Mouse (Mus musculus): ENCODE measurements around the gene Mmp19. TPM values are rescaled to one million over a fixed set of nuclear protein-coding genes. Genes with fewer than 3 reads are reported as not detected.

Mmp19 gene
- polyA plus RNA-seq (2014; fragmentation: Nextera tagmentation; extraction: Ambion mirVana) = 1.1 and 1.8 TPM in 2 replicates

DNA sequence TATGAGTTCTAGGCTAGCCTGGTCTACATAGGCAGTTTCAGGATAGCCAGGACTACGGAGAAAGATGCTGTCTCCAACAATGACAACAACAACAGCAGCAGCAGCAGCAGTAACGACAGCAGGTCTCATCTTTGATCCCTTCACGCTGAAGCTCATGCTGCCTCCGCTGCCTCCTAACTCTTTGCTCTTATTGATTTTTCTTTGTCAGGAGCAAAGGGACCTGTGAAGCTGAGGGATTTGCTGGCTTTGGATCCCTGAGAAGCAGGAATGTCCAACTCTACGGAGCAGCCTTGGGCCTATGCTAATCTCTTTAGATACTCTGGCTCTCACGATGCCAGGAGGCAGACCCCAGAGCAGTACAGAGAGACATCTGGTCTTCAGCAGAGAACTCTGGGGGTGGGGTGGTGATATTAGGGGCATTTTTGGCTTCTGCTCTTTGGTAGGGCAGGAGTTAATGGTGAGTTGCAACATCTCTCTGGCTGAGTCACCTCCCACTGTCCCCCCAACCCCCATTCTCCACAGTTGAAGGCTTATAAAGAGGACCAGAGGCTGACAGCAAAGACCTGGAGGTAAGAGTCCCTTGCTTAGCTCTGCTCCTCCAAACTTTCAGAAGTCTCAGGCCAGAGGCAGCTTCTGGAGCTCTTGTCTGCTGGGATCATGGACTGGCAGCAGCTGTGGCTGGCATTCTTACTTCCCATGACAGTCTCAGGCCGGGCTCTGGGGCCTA is at the start of gene Mmp19:
Gene Mmp19 (plus strand): TSS at position 513 of the 727 bp plus-strand sequence.
- Histone ChIP-seq H3K27ac (replicated peaks in 1 of 2; ENCODE audit: control insufficient read depth in 1 of 2, insufficient read depth in 1 of 2, low read depth in 2 of 2, low read length in 2 of 2) (peak within 1 kb of the TSS in 1 of 2 experiments; percentile 3; a peak in 1 of 4 replicates), H3K27me3 (ENCODE audit: control insufficient read depth, insufficient read depth, low read length) (no peaks in the 10 kb centered on the region), H3K36me3 (ENCODE audit: control insufficient read depth, insufficient read depth, low read length) (no peaks in the 10 kb centered on the region), H3K9ac (ENCODE audit: low read length) (no peak within 1 kb of the TSS), H3K4me2 (ENCODE audit: low read length) (peak within 1 kb of the TSS; percentile 11; the same call in 1 of the 2 replicates), H3K4me1 (ENCODE audit: control insufficient read depth in 2 of 2, insufficient read depth in 2 of 2, low read length in 2 of 2) (peaks cover 2 to 4% of the 10 kb centered on the region in 2 experiments; a peak in 2 of 4 replicates), H3K4me3 (ENCODE audit: control insufficient read depth in 1 of 2, insufficient read depth in 1 of 2, low read depth in 1 of 2, low read length in 2 of 2) (no peak within 1 kb of the TSS), H3K9me3 (ENCODE audit: control insufficient read depth, low read length) (no peaks in the 10 kb centered on the region)
- WGBS = 60% methylated on average over 7 of the region's 7 CpGs
- ATAC-seq (ENCODE audit: insufficient number of reproducible peaks, insufficient read depth, low FRiP score, low read depth) = no peak

- no peak overlapping the region for H3K9ac ChIP-seq (ENCODE audit: low read length)
- no peak for ATAC-seq (ENCODE audit: insufficient number of reproducible peaks, insufficient read depth, low FRiP score, low read depth)
- WGBS = 22% methylated on average over 4 of the region's 4 CpGs
Measured at GRCm38 (mm10) chr10:128742616-128743015, 48.1 kb upstream of the Mmp19 start.

DNA sequence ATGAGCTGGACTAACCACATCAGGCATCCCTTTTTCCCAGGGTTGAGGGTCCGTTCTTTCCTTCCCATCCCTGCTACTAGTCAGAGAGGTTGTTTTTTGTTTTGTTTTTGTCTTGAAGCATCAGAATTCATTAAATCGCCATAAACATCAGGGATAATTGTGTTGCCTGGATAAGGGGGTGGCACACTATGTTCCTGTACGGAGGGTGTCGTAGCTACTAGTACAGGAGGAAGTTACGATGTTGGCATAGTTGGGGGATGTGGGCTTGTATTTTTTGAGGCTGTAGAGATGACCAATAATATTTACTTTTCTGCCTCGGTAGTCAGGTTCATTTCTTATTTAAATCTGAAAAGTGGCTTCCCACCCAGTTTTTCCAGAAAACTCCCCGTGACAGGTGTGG is 47.5 kb upstream of the Mmp19 start:
- H3K4me2 ChIP-seq (ENCODE audit: low read length) = peak overlapping the region; percentile 90
- no peak for ATAC-seq (ENCODE audit: insufficient number of reproducible peaks, insufficient read depth, low FRiP score, low read depth)
- H3K9ac ChIP-seq (ENCODE audit: low read length) = peak overlapping the region; percentile 73
- no peaks in the 10 kb centered on the region for H3K36me3 ChIP-seq (ENCODE audit: control insufficient read depth, insufficient read depth, low read length)
- peak overlapping the region; percentile 58 to 59 for H3K4me3 ChIP-seq (ENCODE audit: control insufficient read depth in 1 of 2, insufficient read depth in 1 of 2, low read depth in 1 of 2, low read length in 2 of 2)
- 5% methylated on average over 7 of the region's 7 CpGs for WGBS
- peaks cover 10 to 19% of the 10 kb centered on the region in 2 experiments for H3K4me1 ChIP-seq (ENCODE audit: control insufficient read depth in 2 of 2, insufficient read depth in 2 of 2, low read length in 2 of 2)
- H3K9me3 ChIP-seq (ENCODE audit: control insufficient read depth, low read length) = no peaks in the 10 kb centered on the region
- H3K27ac ChIP-seq (replicated peaks in 1 of 2; ENCODE audit: control insufficient read depth in 1 of 2, insufficient read depth in 1 of 2, low read depth in 2 of 2, low read length in 2 of 2) = no peak overlapping the region
- peaks cover 6% of the 10 kb centered on the region; the same call in 1 of the 2 replicates for H3K27me3 ChIP-seq (ENCODE audit: control insufficient read depth, insufficient read depth, low read length)

More at GRCm38 (mm10) chr10:128742616-128743015, 48.1 kb upstream of the Mmp19 start:
- Histone ChIP-seq H3K4me3 (ENCODE audit: control insufficient read depth in 1 of 2, insufficient read depth in 1 of 2, low read depth in 1 of 2, low read length in 2 of 2) (peak overlapping the region; percentile 58 to 59; a peak in 3 of 4 replicates), H3K4me2 (ENCODE audit: low read length) (peak overlapping the region; percentile 90), H3K27ac (replicated peaks in 1 of 2; ENCODE audit: control insufficient read depth in 1 of 2, insufficient read depth in 1 of 2, low read depth in 2 of 2, low read length in 2 of 2) (no peak overlapping the region), H3K9me3 (ENCODE audit: control insufficient read depth, low read length) (no peaks in the 10 kb centered on the region), H3K4me1 (ENCODE audit: control insufficient read depth in 2 of 2, insufficient read depth in 2 of 2, low read length in 2 of 2) (peaks cover 10 to 19% of the 10 kb centered on the region in 2 experiments), H3K27me3 (ENCODE audit: control insufficient read depth, insufficient read depth, low read length) (peaks cover 6% of the 10 kb centered on the region; the same call in 1 of the 2 replicates), H3K36me3 (ENCODE audit: control insufficient read depth, insufficient read depth, low read length) (no peaks in the 10 kb centered on the region)

DNA sequence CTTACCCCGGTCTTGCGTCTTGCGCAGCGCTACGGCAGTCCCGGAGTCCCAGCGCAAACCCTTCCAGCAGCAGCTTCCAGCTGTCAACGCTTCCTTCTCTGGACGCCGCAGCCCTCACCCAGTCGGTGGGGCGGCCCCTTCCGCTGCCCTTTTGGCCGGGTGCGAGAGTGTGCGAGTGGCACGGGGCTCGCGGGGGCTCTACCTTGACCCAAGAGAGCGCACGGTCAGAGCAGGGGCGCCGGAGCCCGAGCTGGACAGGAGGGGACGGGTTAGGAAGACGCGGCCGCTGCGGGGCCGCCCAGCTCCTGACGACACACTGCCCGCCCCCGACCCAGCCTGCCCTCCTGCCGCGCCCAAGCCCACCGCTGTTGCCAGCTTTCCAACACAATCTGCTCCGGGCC is 46.9 kb upstream of the Mmp19 start:
- H3K27ac ChIP-seq (replicated peaks in 1 of 2; ENCODE audit: control insufficient read depth in 1 of 2, insufficient read depth in 1 of 2, low read depth in 2 of 2, low read length in 2 of 2) = peak overlapping the region; percentile 49 to 55; a peak in 3 of 4 replicates
- H3K36me3 ChIP-seq (ENCODE audit: control insufficient read depth, insufficient read depth, low read length) = no peaks in the 10 kb centered on the region
- WGBS = under 1% methylated on average over 37 of the region's 37 CpGs

DNA sequence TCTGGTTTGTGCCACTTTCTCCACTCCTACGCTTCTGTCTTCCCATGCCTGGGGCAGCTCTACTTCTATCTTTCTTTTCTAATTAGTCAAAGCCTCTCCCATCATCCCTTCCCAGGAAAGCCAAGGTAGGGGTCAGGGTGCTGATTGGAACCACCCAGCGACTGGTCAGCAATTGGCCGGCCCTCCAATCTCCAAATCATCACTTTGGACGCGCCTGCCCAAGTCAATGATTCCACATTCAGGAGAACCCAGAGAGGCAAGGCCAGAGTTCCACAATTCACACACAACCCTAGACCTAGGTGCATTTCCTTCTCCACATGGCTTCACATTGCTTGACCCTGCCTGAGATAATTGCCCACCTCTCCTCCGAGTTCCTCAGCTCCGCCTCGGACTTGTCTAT is 46.5 kb upstream of the Mmp19 start:
- H3K4me2 ChIP-seq (ENCODE audit: low read length) = peak overlapping the region; percentile 90
- no peaks in the 10 kb centered on the region for H3K9me3 ChIP-seq (ENCODE audit: control insufficient read depth, low read length)
- ATAC-seq (ENCODE audit: insufficient number of reproducible peaks, insufficient read depth, low FRiP score, low read depth) = no peak
- H3K27me3 ChIP-seq (ENCODE audit: control insufficient read depth, insufficient read depth, low read length) = peaks cover 6% of the 10 kb centered on the region; the same call in 1 of the 2 replicates
- H3K36me3 ChIP-seq (ENCODE audit: control insufficient read depth, insufficient read depth, low read length) = no peaks in the 10 kb centered on the region
- H3K27ac ChIP-seq (replicated peaks in 1 of 2; ENCODE audit: control insufficient read depth in 1 of 2, insufficient read depth in 1 of 2, low read depth in 2 of 2, low read length in 2 of 2) = peak overlapping the region in 1 of 2 experiments; percentile 49; a peak in 1 of 4 replicates
- H3K4me1 ChIP-seq (ENCODE audit: control insufficient read depth in 2 of 2, insufficient read depth in 2 of 2, low read length in 2 of 2) = peaks cover 10 to 23% of the 10 kb centered on the region in 2 experiments
- peak overlapping the region; percentile 73 for H3K9ac ChIP-seq (ENCODE audit: low read length)
- peak overlapping the region; percentile 58 to 59 for H3K4me3 ChIP-seq (ENCODE audit: control insufficient read depth in 1 of 2, insufficient read depth in 1 of 2, low read depth in 1 of 2, low read length in 2 of 2)
- WGBS = 23% methylated on average over 8 of the region's 8 CpGs

More for the DNA sequence above, 46.9 kb upstream of the Mmp19 start:
- H3K4me1 ChIP-seq (ENCODE audit: control insufficient read depth in 2 of 2, insufficient read depth in 2 of 2, low read length in 2 of 2) = peaks cover 10 to 19% of the 10 kb centered on the region in 2 experiments
- no peaks in the 10 kb centered on the region for H3K9me3 ChIP-seq (ENCODE audit: control insufficient read depth, low read length)
- H3K27me3 ChIP-seq (ENCODE audit: control insufficient read depth, insufficient read depth, low read length) = peaks cover 6% of the 10 kb centered on the region; the same call in 1 of the 2 replicates
- peak overlapping the region; percentile 90 for H3K4me2 ChIP-seq (ENCODE audit: low read length)
- H3K9ac ChIP-seq (ENCODE audit: low read length) = peak overlapping the region; percentile 73
- peak overlapping the region; percentile 58 to 59 for H3K4me3 ChIP-seq (ENCODE audit: control insufficient read depth in 1 of 2, insufficient read depth in 1 of 2, low read depth in 1 of 2, low read length in 2 of 2)
- ATAC-seq (ENCODE audit: insufficient number of reproducible peaks, insufficient read depth, low FRiP score, low read depth) = peak; percentile 73

DNA sequence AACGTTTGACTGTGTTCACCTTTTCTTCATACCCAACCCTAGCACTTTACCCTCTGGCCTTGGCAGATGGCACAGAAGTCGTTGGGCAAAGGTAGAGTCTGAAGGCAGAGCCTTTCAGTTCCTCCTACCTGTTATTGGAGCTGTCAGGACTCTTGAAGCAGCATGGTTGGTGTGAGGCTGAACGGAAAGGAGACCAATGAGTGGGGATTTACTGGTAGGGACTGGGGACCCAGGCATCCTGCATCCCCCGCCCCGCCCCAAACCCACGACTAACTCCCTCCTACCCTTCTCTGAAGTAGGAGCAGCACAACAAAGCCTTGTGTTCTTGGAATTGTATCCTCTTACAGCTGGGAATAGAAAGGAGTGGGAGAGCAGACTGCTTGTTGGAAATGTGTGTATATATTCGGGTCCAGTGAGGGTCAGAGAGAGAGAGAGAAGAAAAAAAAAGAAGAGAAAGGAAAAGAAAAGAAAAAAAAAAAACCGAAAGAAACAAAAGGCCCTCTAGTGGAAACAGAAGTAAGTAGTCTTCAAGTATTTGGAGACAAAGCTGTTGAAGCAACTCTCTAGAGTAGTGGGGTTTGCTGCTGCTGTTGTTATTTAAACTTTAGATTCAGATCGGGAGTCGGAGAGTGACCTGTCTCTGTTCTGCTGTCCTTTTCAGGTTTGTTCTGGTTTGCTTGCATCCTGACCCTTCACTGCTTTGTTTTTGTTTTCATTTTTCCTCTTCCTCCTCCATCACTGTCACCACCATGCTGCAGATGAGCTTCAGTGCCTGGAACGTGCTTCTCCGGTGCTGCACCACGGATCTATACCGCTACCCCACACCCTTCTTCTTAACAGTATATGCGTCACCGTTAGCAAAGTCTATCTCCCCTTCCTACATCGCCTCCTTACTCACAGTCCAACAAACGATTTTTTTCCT is 45.8 kb upstream of the Mmp19 start, which contains the start of gene Dgka:
Gene Dgka (minus strand): TSS at position 176 of the 922 bp plus-strand sequence.
- Histone ChIP-seq H3K27ac (replicated peaks in 1 of 2; ENCODE audit: control insufficient read depth in 1 of 2, insufficient read depth in 1 of 2, low read depth in 2 of 2, low read length in 2 of 2) (peak within 1 kb of the TSS; percentile 49 to 55), H3K36me3 (ENCODE audit: control insufficient read depth, insufficient read depth, low read length) (no peaks in the 10 kb centered on the region), H3K9me3 (ENCODE audit: control insufficient read depth, low read length) (no peaks in the 10 kb centered on the region), H3K9ac (ENCODE audit: low read length) (peak within 1 kb of the TSS; percentile 73), H3K4me3 (ENCODE audit: control insufficient read depth in 1 of 2, insufficient read depth in 1 of 2, low read depth in 1 of 2, low read length in 2 of 2) (peak within 1 kb of the TSS; percentile 58 to 59), H3K27me3 (ENCODE audit: control insufficient read depth, insufficient read depth, low read length) (peaks cover 6% of the 10 kb centered on the region; the same call in 1 of the 2 replicates), H3K4me1 (ENCODE audit: control insufficient read depth in 2 of 2, insufficient read depth in 2 of 2, low read length in 2 of 2) (peaks cover 10 to 27% of the 10 kb centered on the region in 2 experiments), H3K4me2 (ENCODE audit: low read length) (peak within 1 kb of the TSS; percentile 90)
- 20% methylated on average over 18 of the region's 18 CpGs for WGBS
- ATAC-seq (ENCODE audit: insufficient number of reproducible peaks, insufficient read depth, low FRiP score, low read depth) = no peak

Data from heart, embryonic 14.5 days (tissue).